Mouse (Mus musculus) left cerebral cortex, adult 18-20 months (tissue): ENCODE results near the gene Tbc1d30. TPM values are rescaled to one million over a fixed set of nuclear protein-coding genes. Genes with fewer than 3 reads are reported as not detected.

ENCODE experiments used
- DNase-seq, 2 experiments: peaks; one replicate each; pipeline ENCODE4 v3.0.0; 2021 to 2022; ENCODE audit warnings: low spot score in 2 of 2, mixed read lengths in 1 of 2
- total RNA-seq, 2 experiments: library from RNA; stranded (reverse); gene quantifications; 2 replicates each; pipeline ENCODE4 v1.2.3; 2021

Tbc1d30 gene
- total RNA-seq, 2 experiments from 2014 or later = 80.3 to 95.1 TPM

GRCm38 (mm10) chr10:121274964-121275363, 76.1 kb downstream of the Tbc1d30 start:
- DNase-seq = no peak

GRCm38 (mm10) chr10:121271002-121271401, 80.1 kb downstream of the Tbc1d30 start:
- no peak for DNase-seq

- no peak for DNase-seq
These were observed 82.3 kb downstream of the Tbc1d30 start for GRCm38 (mm10) chr10:121268771-121269170.

GRCm38 (mm10) chr10:121264204-121264575, 86.9 kb downstream of the Tbc1d30 start:
- DNase-seq = no peak

GRCm38 (mm10) chr10:121263520-121264203, 87.4 kb downstream of the Tbc1d30 start:
- DNase-seq = peak in 1 of 2 experiments; percentile 45

GRCm38 (mm10) chr10:121262206-121262605, 88.9 kb downstream of the Tbc1d30 start:
- no peak for DNase-seq

GRCm38 (mm10) chr10:121261036-121261592, 90.0 kb downstream of the Tbc1d30 start:
- no peak for DNase-seq

GRCm38 (mm10) chr10:121256115-121256825, 94.8 kb downstream of the Tbc1d30 start:
- DNase-seq = peak; percentile 68 to 72

- DNase-seq = no peak
These were observed 95.6 kb downstream of the Tbc1d30 start for GRCm38 (mm10) chr10:121255465-121255864.

GRCm38 (mm10) chr10:121254343-121254742, 96.7 kb downstream of the Tbc1d30 start:
- no peak for DNase-seq

GRCm38 (mm10) chr10:121252781-121253180, 98.3 kb downstream of the Tbc1d30 start:
- DNase-seq = no peak

- no peak for DNase-seq
These were observed 99.9 kb downstream of the Tbc1d30 start for GRCm38 (mm10) chr10:121251191-121251590.

- no peak for DNase-seq
These were observed 101.3 kb downstream of the Tbc1d30 start for GRCm38 (mm10) chr10:121249820-121250219.

- no peak for DNase-seq
These were observed 103.5 kb downstream of the Tbc1d30 start for GRCm38 (mm10) chr10:121247545-121247944.

- DNase-seq = no peak
These were observed 104.1 kb downstream of the Tbc1d30 start for GRCm38 (mm10) chr10:121246971-121247370.

- no peak for DNase-seq
These were observed 107.5 kb downstream of the Tbc1d30 start for GRCm38 (mm10) chr10:121243373-121244207.

GRCm38 (mm10) chr10:121242596-121242995, 108.5 kb downstream of the Tbc1d30 start:
- no peak for DNase-seq

- DNase-seq = no peak
These were observed 112.0 kb downstream of the Tbc1d30 start for GRCm38 (mm10) chr10:121239065-121239464.

GRCm38 (mm10) chr10:121238551-121238950, 112.5 kb downstream of the Tbc1d30 start:
- DNase-seq = no peak

- DNase-seq = no peak
These were observed 113.7 kb downstream of the Tbc1d30 start for GRCm38 (mm10) chr10:121237377-121237776.

- DNase-seq = no peak
These were observed 115.8 kb downstream of the Tbc1d30 start for GRCm38 (mm10) chr10:121235167-121235824.
